Mouse (Mus musculus): Measurements from ENCODE around the gene Gnai3. TPM values are rescaled to one million over a fixed set of nuclear protein-coding genes. Genes with fewer than 3 reads are reported as not detected.
A peak's percentile ranks its signal among the peaks of the same experiment; 100 is the strongest.

Gnai3 gene
- polyA plus RNA-seq, 1 experiment from 2014 or later, result 136 TPM

DNA sequence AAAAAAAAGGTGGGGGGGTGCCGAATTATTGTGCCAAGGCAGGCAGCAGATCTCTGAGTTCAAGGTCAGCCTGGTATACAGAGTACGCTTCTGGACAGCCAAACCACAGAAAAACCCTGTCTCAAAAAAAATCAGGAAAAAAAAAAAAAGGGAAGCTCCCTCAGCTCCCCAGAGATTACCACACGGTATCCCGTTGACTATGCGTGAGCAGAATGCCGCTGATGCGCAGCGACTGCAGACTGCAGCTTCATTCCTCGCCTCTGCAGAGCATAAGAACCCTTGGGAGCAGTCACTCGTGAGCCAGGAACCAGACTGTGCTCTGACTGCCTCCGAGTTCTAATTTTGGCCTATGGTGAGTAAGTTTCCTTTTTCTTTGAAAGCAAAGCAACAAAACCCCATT, 11.2 kb downstream of the Gnai3 start:
- no peak for TF ChIP-seq CTCF (IDR thresholded peaks at IDR 0.05)
- H3K27me3 ChIP-seq, result no peaks in the 10 kb centered on the region
- ChIA-PET POLR2A (interaction anchor here (1.4 to 2.6 kb wide), 2 partner anchors 8 to 11 kb away, joined by 5 to 11 read pairs; partner anchors contain the start of gene Gnai3), CTCF (interaction anchor here (0.8 to 2.2 kb wide), 7 partner anchors 11 to 195 kb away, joined by 3 to 5 read pairs (median 4); partner anchors contain the start of gene Gnai3)
- in situ Hi-C loops (cut with MboI; ENCODE audit: low pct_unique_long_range_greater_than_20kb), result no loop called here
- ATAC-seq (peak; percentile 57), DNase-seq (ENCODE audit: low read depth, low spot score) (no peak)

DNA sequence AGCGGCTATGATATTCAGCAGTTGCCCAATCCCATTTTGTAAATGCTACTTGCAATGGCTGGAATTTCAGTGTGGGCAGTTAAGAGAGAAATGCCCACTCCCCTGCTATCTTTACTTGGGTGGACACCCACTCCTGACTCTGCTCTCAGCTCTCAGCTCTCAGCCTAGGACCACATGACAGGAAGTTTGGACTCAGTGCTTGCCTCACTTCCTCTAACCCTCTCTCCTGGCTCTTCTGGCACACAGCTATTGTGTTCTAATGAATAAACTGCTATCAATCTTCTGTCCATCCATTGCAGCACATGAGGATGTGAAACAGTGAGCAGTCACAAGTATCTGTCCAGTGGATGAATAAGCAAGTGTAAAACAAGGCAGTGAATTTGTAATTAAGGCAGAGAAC, 13.5 kb downstream of the Gnai3 start:
- TF ChIP-seq CTCF (IDR thresholded peaks at IDR 0.05), result no peak
- ChIA-PET CTCF (interaction anchor here (0.9 to 1.7 kb wide), 6 partner anchors 10 to 32 kb away, joined by 3 to 5 read pairs (median 3); no protein-coding TSS in a partner anchor), POLR2A (interaction anchor here (0.8 to 2.2 kb wide), 2 partner anchors 13 to 31 kb away, joined by 3 to 6 read pairs; partner anchors contain the start of gene Gnai3)
- ATAC-seq (no peak), DNase-seq (ENCODE audit: low read depth, low spot score) (no peak)
- no peaks in the 10 kb centered on the region for H3K27me3 ChIP-seq
- in situ Hi-C loops (cut with MboI; ENCODE audit: low pct_unique_long_range_greater_than_20kb), result no loop called here

GRCm38 (mm10) chr3:108131821-108132220, 14.1 kb downstream of the Gnai3 start:
- POLR2A ChIA-PET, result interaction anchor here (0.8 to 2.2 kb wide), 2 partner anchors 13 to 30 kb away, joined by 3 to 6 read pairs; partner anchors contain the start of gene Gnai3
- in situ Hi-C loops (cut with MboI; ENCODE audit: low pct_unique_long_range_greater_than_20kb), result no loop called here
- no peaks in the 10 kb centered on the region for H3K27me3 ChIP-seq
- CTCF ChIA-PET, result interaction anchor here (0.7 to 1.7 kb wide), 8 partner anchors 9 to 39 kb away, joined by 3 to 5 read pairs (median 4); partner anchors contain the start of gene Gnat2
- TF ChIP-seq CTCF (IDR thresholded peaks at IDR 0.05), result no peak
- no peak for ATAC-seq
- DNase-seq (ENCODE audit: low read depth, low spot score), result no peak

DNA sequence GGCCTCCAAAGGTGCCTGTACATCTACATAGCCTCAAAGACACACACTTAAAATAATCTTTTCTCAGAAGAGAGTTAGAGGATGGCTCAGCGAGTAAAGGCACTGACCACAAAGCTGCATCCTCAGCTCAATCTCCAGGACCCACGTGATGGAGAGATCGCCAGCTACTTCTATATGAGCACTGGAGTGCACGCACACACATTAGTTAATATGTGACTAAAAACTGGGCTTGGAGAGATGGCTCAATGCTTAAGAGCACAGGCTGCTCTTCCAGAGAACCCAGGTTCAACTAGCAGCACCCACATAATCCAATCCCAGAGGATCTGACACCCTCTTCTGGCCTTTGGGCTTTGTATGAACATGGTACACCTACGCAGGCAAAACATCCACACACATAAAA, 14.7 kb downstream of the Gnai3 start:
- H3K27me3 ChIP-seq, result no peaks in the 10 kb centered on the region
- no peak for TF ChIP-seq CTCF (IDR thresholded peaks at IDR 0.05)
- POLR2A ChIA-PET, result interaction anchor here (0.7 to 2.2 kb wide), 2 partner anchors 14 to 38 kb away, joined by 4 to 6 read pairs; partner anchors contain the start of gene Gnai3
- in situ Hi-C loops (cut with MboI; ENCODE audit: low pct_unique_long_range_greater_than_20kb), result no loop called here
- DNase-seq (ENCODE audit: low read depth, low spot score) (no peak), ATAC-seq (peak; percentile 20)
- CTCF ChIA-PET, result interaction anchor here (0.7 to 1.7 kb wide), 7 partner anchors 9 to 38 kb away, joined by 3 to 5 read pairs (median 4); partner anchors contain the start of gene Gnat2

DNA sequence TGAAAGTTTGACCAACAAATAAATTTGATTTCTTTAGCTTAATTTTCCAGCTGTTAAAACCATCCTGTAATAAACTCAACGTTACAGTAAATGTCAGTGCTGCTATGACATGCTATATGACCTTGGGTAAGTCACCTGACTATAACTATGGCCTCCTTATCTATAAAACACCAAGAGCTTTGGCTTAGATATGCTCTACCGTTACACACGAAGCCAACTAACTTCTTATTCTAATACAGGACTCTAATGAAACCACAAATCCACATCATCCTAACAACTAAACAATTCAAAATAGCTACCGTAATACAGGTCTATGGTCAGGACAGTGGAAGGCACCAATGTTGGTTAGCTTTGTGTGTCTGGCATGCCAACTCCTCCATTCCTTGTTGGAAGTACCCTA, 16.1 kb downstream of the Gnai3 start:
- no peak for TF ChIP-seq CTCF (IDR thresholded peaks at IDR 0.05)
- no peak for DNase-seq (ENCODE audit: low read depth, low spot score)
- in situ Hi-C loops (cut with MboI; ENCODE audit: low pct_unique_long_range_greater_than_20kb), result no loop called here
- POLR2A ChIA-PET, result interaction anchor here (0.9 to 1.7 kb wide), 2 partner anchors 16 to 57 kb away, joined by 4 to 8 read pairs; partner anchors contain the start of gene Gnai3
- CTCF ChIA-PET, result interaction anchor here (1.0 to 2.0 kb wide), 6 partner anchors 13 to 34 kb away, joined by 3 to 6 read pairs (median 4); no protein-coding TSS in a partner anchor
- no peaks in the 10 kb centered on the region for H3K27me3 ChIP-seq
- no peak for ATAC-seq

DNA sequence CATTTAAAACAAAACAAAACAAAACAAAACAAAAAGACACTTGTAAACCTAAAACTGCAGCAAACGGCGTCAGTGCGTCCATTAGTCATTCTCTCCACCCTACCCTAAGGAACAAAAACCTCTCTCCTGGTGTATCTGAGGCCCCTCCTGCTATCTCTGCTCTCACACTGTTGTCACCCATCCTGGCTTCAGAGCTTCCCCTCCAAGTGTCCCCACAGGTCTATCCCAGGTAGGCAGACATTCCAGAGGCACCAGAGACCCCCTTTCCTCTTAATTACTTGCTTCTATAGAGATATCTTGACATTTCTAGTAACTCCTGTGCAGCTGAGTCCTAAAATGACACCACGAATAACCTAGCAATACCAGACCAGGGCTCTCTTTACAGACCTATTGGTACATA, 16.6 kb downstream of the Gnai3 start:
- in situ Hi-C loops (cut with MboI; ENCODE audit: low pct_unique_long_range_greater_than_20kb), result no loop called here
- ATAC-seq (no peak), DNase-seq (ENCODE audit: low read depth, low spot score) (no peak)
- TF ChIP-seq CTCF (IDR thresholded peaks at IDR 0.05), result no peak
- CTCF ChIA-PET, result interaction anchor here (1.0 to 2.0 kb wide), 6 partner anchors 10 to 33 kb away, joined by 3 to 6 read pairs (median 4); no protein-coding TSS in a partner anchor
- no peaks in the 10 kb centered on the region for H3K27me3 ChIP-seq
- POLR2A ChIA-PET, result interaction anchor here (1.7 kb wide), 1 partner anchor 16 kb away, joined by 8 read pairs; the partner anchor contains the start of gene Gnai3

DNA sequence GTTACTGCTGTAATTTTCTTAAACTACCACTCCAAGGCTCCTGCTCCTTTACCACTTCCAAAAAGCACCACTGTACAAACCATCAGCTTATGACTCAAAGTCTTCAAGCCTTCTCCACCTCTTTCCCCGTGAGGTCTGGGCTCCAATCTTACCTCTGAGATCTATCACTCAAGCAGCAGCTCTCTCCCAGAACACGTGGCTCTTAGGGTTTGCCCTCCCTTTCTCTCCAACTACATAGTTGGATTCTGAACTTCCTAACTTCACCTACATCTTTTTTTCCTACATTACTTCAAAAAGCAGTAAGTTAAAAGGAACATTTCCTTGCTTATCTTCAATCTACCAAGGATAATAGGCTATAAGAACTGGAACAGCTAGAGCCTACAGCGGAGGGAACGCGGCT, 17.4 kb downstream of the Gnai3 start:
- ChIA-PET POLR2A (interaction anchor here (0.8 kb wide), 1 partner anchor 15 kb away, joined by 3 read pairs; no protein-coding TSS in a partner anchor), CTCF (interaction anchor here (0.9 to 2.0 kb wide), 3 partner anchors 10 to 18 kb away, joined by 3 to 5 read pairs (median 4); no protein-coding TSS in a partner anchor)
- ATAC-seq (no peak), DNase-seq (ENCODE audit: low read depth, low spot score) (no peak)
- in situ Hi-C loops (cut with MboI; ENCODE audit: low pct_unique_long_range_greater_than_20kb), result no loop called here
- H3K27me3 ChIP-seq, result no peaks in the 10 kb centered on the region
- TF ChIP-seq CTCF (IDR thresholded peaks at IDR 0.05), result no peak

DNA sequence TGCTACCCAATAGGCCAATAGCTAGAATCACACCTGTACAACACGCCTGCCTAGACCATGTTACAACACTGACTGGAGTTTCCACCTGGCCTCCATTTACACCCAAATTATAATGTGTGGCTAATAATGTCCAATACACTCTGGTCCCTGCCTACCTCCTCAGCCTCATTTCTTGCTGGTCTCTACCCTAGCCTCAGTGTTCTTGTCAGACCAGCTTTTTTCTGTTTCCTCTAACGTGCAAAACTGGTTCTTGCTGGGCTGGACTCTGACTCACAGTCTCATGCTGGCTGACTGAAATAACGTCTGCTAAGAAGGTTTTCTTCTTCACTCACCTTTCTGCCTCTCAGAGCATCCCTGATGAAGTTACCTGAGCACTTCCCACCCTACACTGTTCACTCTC, 19.6 kb downstream of the Gnai3 start:
- H3K27me3 ChIP-seq, result no peaks in the 10 kb centered on the region
- POLR2A ChIA-PET, result no interaction called here
- ATAC-seq, result no peak
- no peak for DNase-seq (ENCODE audit: low read depth, low spot score)
- CTCF ChIA-PET, result interaction anchor here (0.7 to 3.0 kb wide), 7 partner anchors 10 to 23 kb away, joined by 3 to 11 read pairs (median 4); no protein-coding TSS in a partner anchor
- no peak for TF ChIP-seq CTCF (IDR thresholded peaks at IDR 0.05)
- in situ Hi-C loops (cut with MboI; ENCODE audit: low pct_unique_long_range_greater_than_20kb), result no loop called here

DNA sequence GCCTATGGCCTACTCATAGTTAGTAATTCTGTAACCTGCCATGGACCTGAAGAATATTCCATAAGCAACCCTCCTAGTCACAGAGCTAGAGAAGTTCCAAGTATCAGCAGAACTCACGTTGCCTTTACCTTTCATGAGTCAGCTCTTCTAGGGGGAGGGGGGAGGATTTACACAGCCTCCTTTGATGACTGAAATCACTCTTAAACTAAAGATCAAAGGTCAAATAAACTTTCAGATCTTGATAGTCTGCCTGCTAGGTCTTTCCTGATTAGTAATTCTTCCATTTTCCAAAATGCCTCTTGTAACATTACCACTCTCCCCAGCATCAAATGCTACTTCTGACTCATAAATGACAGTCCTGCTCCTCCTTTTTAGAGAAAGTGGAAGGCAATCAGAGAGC, 21.8 kb downstream of the Gnai3 start:
- no peak for DNase-seq (ENCODE audit: low read depth, low spot score)
- CTCF ChIA-PET, result interaction anchor here (0.9 to 3.0 kb wide), 4 partner anchors 8 to 28 kb away, joined by 3 to 11 read pairs (median 4); no protein-coding TSS in a partner anchor

DNA sequence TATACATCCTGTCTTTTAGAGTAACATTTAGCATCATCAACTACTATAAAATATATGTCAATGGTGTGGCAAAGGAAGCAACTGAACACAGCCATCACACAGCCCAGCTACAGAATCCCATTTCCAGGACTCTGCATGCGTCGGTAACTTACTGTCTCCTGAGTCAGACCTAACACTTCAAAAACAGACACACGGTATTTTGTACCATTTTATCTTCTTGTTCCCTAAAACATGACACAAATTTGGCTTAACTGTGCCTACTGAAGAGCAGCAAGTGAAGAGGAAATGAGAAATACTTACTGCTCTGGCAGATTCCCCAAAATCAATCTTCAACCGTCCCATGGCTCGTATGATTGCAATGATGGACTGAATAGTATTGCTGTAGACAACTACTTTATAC, 22.7 kb downstream of the Gnai3 start:
- DNase-seq (ENCODE audit: low read depth, low spot score), result no peak
- ATAC-seq, result no peak
- no peak for TF ChIP-seq CTCF (IDR thresholded peaks at IDR 0.05)
- no peaks in the 10 kb centered on the region for H3K27me3 ChIP-seq
- in situ Hi-C loops (cut with MboI; ENCODE audit: low pct_unique_long_range_greater_than_20kb), result no loop called here
- CTCF ChIA-PET, result interaction anchor here (0.9 to 3.0 kb wide), 3 partner anchors 9 to 27 kb away, joined by 3 to 11 read pairs (median 4); no protein-coding TSS in a partner anchor
- POLR2A ChIA-PET, result no interaction called here

More for the DNA sequence above, 21.8 kb downstream of the Gnai3 start:
- no peak for TF ChIP-seq CTCF (IDR thresholded peaks at IDR 0.05)
- POLR2A ChIA-PET, result no interaction called here
- H3K27me3 ChIP-seq, result no peaks in the 10 kb centered on the region
- ATAC-seq, result no peak
- in situ Hi-C loops (cut with MboI; ENCODE audit: low pct_unique_long_range_greater_than_20kb), result no loop called here

DNA sequence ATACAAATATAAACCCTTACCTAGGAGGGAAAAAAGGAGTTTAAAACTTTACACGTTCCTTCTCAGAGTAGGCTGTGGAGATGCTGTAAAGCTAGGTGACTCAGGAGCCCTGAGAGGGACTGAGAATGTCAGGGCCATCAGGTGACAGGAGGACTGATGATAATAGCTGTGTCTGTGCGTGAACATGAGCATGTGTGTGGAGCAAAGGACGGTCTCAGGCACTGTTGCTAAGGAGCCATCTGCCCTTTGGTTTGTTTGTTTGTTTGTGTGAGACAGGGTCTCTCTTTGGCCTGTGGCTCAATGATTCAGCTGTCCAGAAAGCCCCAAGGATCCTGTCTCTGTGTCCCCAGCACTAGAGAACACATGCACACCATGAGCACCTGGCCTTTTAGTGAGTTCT, 24.8 kb downstream of the Gnai3 start:
- ChIA-PET CTCF (interaction anchor here (1.1 kb wide), 1 partner anchor 11 kb away, joined by 3 read pairs; no protein-coding TSS in a partner anchor), POLR2A (no interaction called here)
- TF ChIP-seq CTCF (IDR thresholded peaks at IDR 0.05), result no peak
- no peaks in the 10 kb centered on the region for H3K27me3 ChIP-seq
- ATAC-seq, result no peak
- no peak for DNase-seq (ENCODE audit: low read depth, low spot score)
- in situ Hi-C loops (cut with MboI; ENCODE audit: low pct_unique_long_range_greater_than_20kb), result no loop called here
